Mouse (Mus musculus): ENCODE measurements around the gene Gm20809. TPM values are rescaled to one million over a fixed set of nuclear protein-coding genes. Genes with fewer than 3 reads are reported as not detected.
"Not testable (repeated sequence)": the region's sequence is repeated elsewhere in the genome, so short reads cannot be mapped to it uniquely, and the experiment has no call there.

The Gm20809 gene
- polyA plus RNA-seq (2016; fragmentation: Nextera tagmentation; extraction: Ambion mirVana), result not detected in 2 replicates

DNA sequence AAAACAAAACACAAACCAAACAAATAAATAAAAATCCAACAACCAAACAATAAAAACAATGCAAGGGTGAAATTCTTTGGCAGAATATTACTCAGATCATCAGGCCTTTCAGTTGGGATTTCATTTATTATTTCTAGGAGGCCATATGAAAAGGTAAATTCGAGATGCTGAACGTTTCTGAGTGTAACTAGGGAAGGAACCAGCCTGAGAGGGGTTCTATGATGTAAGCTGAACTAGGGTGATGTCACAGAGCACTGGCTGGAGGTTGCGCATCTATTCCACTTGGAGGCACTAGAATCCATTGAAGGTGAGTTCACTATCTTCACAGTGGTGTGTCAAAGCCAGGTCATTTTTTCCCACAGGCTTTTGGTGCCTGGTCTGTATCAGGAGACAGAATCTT is at the start of gene Gm20809:
TSS of gene Gm20809 (plus strand) at position 301 of the 400 bp plus-strand sequence.
- H3K27me3 ChIP-seq (replicated peaks); H3K4me1 ChIP-seq (replicated peaks); H3K4me2 ChIP-seq; ATAC-seq (ENCODE audit: insufficient number of reproducible peaks, low FRiP score); H3K27ac ChIP-seq (ENCODE audit: poor library complexity, severe bottlenecking); H3K36me3 ChIP-seq; H3K9ac ChIP-seq; H3K4me3 ChIP-seq; H3K9me3 ChIP-seq (replicated peaks): not testable (repeated sequence)
- WGBS, result no CpG with 5 or more reads among the region's 3 CpGs

Data from heart, embryonic 12.5 days (tissue).